In genomic region chr6:90796902-90797596, GRCm38 (mm10) we compare ENCODE assay signal across 14 mouse cellular contexts.
DNase-seq lines count a peak whose midpoint lies in the region; ATAC-seq and TF ChIP-seq lines count a peak whose summit lies in the region.
"Had no signal": no experiment of that assay in that cellular context is flagged by ENCODE, and none has a peak within 500 bp of the region (broad histone marks: within the 10 kb centered on the region; RNA-seq: fewer than 3 reads in every experiment).

No protein-coding gene starts in this region.

- no peaks in the 10 kb centered on the region for H3K9me3 ChIP-seq in hindbrain, postnatal 0 days (ENCODE audit: low read length)
- H3K9me3 ChIP-seq in hindbrain, embryonic 14.5 days (ENCODE audit: control insufficient read depth, low read length), result no peaks in the 10 kb centered on the region
- H3K9me3 ChIP-seq in lung, embryonic 14.5 days (ENCODE audit: low read depth, low read length), result no peaks in the 10 kb centered on the region
- H3K9me3 ChIP-seq in E14TG2a.4 (ENCODE audit: low read length), result no peaks in the 10 kb centered on the region
- H3K9me3 ChIP-seq in forebrain, embryonic 11.5 days (ENCODE audit: control insufficient read depth, low read length), result no peaks in the 10 kb centered on the region
- H3K9me3 ChIP-seq: heart, embryonic 13.5 days; hindbrain, embryonic 15.5 days had no signal

- no peak overlapping the region for H3K4me3 ChIP-seq in hindbrain, postnatal 0 days (ENCODE audit: low read length)
- no peak overlapping the region for H3K4me3 ChIP-seq in hindbrain, embryonic 14.5 days (replicated peaks; ENCODE audit: low read length)
- H3K4me3 ChIP-seq in lung, embryonic 14.5 days (ENCODE audit: low read depth, low read length), result no peak overlapping the region
- no peak overlapping the region for H3K4me3 ChIP-seq in E14TG2a.4 (replicated peaks; ENCODE audit: low read length)
- no peak overlapping the region for H3K4me3 ChIP-seq in forebrain, embryonic 11.5 days (ENCODE audit: low read depth, low read length)
- H3K4me3 ChIP-seq: heart, embryonic 13.5 days; hindbrain, embryonic 15.5 days had no signal

- H3K27me3 ChIP-seq in hindbrain, postnatal 0 days (ENCODE audit: insufficient read depth, low read length), result no peaks in the 10 kb centered on the region
- no peaks in the 10 kb centered on the region for H3K27me3 ChIP-seq in hindbrain, embryonic 14.5 days (ENCODE audit: control insufficient read depth, insufficient read depth, low read length)
- H3K27me3 ChIP-seq in lung, embryonic 14.5 days (ENCODE audit: insufficient read depth, low read length), result no peaks in the 10 kb centered on the region
- no peaks in the 10 kb centered on the region for H3K27me3 ChIP-seq in E14TG2a.4 (ENCODE audit: insufficient read depth, low read length)
- no peaks in the 10 kb centered on the region for H3K27me3 ChIP-seq in forebrain, embryonic 11.5 days (ENCODE audit: control insufficient read depth, insufficient read depth, low read length)
- H3K27me3 ChIP-seq: heart, embryonic 13.5 days; hindbrain, embryonic 15.5 days had no signal

- H3K27ac ChIP-seq in hindbrain, postnatal 0 days, result no peak overlapping the region
- H3K27ac ChIP-seq in hindbrain, embryonic 14.5 days, result no peak overlapping the region
- H3K27ac ChIP-seq in lung, embryonic 14.5 days (ENCODE audit: low read depth), result no peak overlapping the region
- H3K27ac ChIP-seq in forebrain, embryonic 11.5 days (ENCODE audit: low read depth, low read length), result no peak overlapping the region
- H3K27ac ChIP-seq: heart, embryonic 13.5 days; hindbrain, embryonic 15.5 days had no signal

- DNase-seq in hindbrain, postnatal 0 days (ENCODE audit: low spot score), result no peak
- DNase-seq in hindbrain, embryonic 14.5 days (ENCODE audit: low spot score), result no peak
- no peak for DNase-seq in lung, embryonic 14.5 days
- no peak for DNase-seq in lung, postnatal 14 days
- DNase-seq in forebrain, embryonic 11.5 days (ENCODE audit: low spot score), result no peak
- DNase-seq: adrenal gland, postnatal 36 days; gastrocnemius, postnatal 25 days; lung, adult 18-20 months; right cerebral cortex, adult 18-20 months; thymus, adult 2 months had no signal

- 92% methylated on average over 2 of the region's 2 CpGs for WGBS in hindbrain, postnatal 0 days
- 96% methylated on average over 2 of the region's 2 CpGs for WGBS in hindbrain, embryonic 14.5 days
- 90% methylated on average over 2 of the region's 2 CpGs for WGBS in lung, embryonic 14.5 days
- 92% methylated on average over 2 of the region's 2 CpGs for WGBS in forebrain, embryonic 11.5 days

- no peak for ATAC-seq in hindbrain, postnatal 0 days
- ATAC-seq in hindbrain, embryonic 14.5 days (ENCODE audit: low FRiP score), result no peak
- no peak for ATAC-seq in lung, embryonic 14.5 days (ENCODE audit: insufficient read depth)
- ATAC-seq in megakaryocyte progenitor cell, adult 5-6 weeks (replicated peaks; ENCODE audit: poor library complexity), result peak; percentile 36; the same call in 1 of the 2 replicates
- ATAC-seq in forebrain, embryonic 11.5 days (replicated peaks; ENCODE audit: low FRiP score), result no peak

- TF ChIP-seq CTCF in hindbrain, postnatal 0 days (IDR thresholded peaks at IDR 0.05; ENCODE audit: low read depth), result peak; percentile 41
- TF ChIP-seq CTCF in lung, embryonic 14.5 days (IDR thresholded peaks at IDR 0.05; ENCODE audit: low read depth), result peak; percentile 32; the same call in 1 of the 2 replicates
- 0 out of 2 replicates have a peak, but pooled peaks have one; percentile 12 for TF ChIP-seq CTCF in E14TG2a.4 (conservative IDR thresholded peaks at IDR 0.05; ENCODE audit: low read length)

- no peak overlapping the region for H3K9ac ChIP-seq in hindbrain, postnatal 0 days (replicated peaks; ENCODE audit: low read length)
- H3K9ac ChIP-seq in hindbrain, embryonic 14.5 days, result no peak overlapping the region
- H3K9ac ChIP-seq in lung, embryonic 14.5 days, result no peak overlapping the region
- H3K9ac ChIP-seq in forebrain, embryonic 11.5 days (ENCODE audit: low read length), result no peak overlapping the region
- H3K9ac ChIP-seq: heart, embryonic 13.5 days; hindbrain, embryonic 15.5 days had no signal

- no peak overlapping the region for H3K4me2 ChIP-seq in hindbrain, postnatal 0 days (ENCODE audit: low read depth, low read length)
- no peak overlapping the region for H3K4me2 ChIP-seq in hindbrain, embryonic 14.5 days (replicated peaks)
- no peak overlapping the region for H3K4me2 ChIP-seq in lung, embryonic 14.5 days
- no peak overlapping the region for H3K4me2 ChIP-seq in forebrain, embryonic 11.5 days (ENCODE audit: low read depth, low read length, severe bottlenecking)
- H3K4me2 ChIP-seq: heart, embryonic 13.5 days; hindbrain, embryonic 15.5 days had no signal

- no peaks in the 10 kb centered on the region for H3K36me3 ChIP-seq in hindbrain, postnatal 0 days (ENCODE audit: insufficient read depth, low read length)
- H3K36me3 ChIP-seq in hindbrain, embryonic 14.5 days (replicated peaks; ENCODE audit: control insufficient read depth, insufficient read depth), result no peaks in the 10 kb centered on the region
- H3K36me3 ChIP-seq in lung, embryonic 14.5 days (ENCODE audit: insufficient read depth), result no peaks in the 10 kb centered on the region
- H3K36me3 ChIP-seq in E14TG2a.4 (ENCODE audit: insufficient read depth, low read length), result no peaks in the 10 kb centered on the region
- no peaks in the 10 kb centered on the region for H3K36me3 ChIP-seq in forebrain, embryonic 11.5 days (ENCODE audit: control insufficient read depth, insufficient read depth, low read length)
- H3K36me3 ChIP-seq: heart, embryonic 13.5 days; hindbrain, embryonic 15.5 days had no signal

- peaks cover 6% of the 10 kb centered on the region for H3K4me1 ChIP-seq in hindbrain, postnatal 0 days (ENCODE audit: insufficient read depth, low read length)
- 0 out of 2 replicates have a peak, but pooled peaks cover 4% of the 10 kb centered on the region for H3K4me1 ChIP-seq in hindbrain, embryonic 14.5 days (replicated peaks; ENCODE audit: control insufficient read depth, insufficient read depth, low read length)
- no peaks in the 10 kb centered on the region for H3K4me1 ChIP-seq in lung, embryonic 14.5 days (ENCODE audit: insufficient read depth)
- no peaks in the 10 kb centered on the region for H3K4me1 ChIP-seq in E14TG2a.4 (replicated peaks; ENCODE audit: low read depth, low read length)
- H3K4me1 ChIP-seq in forebrain, embryonic 11.5 days (replicated peaks; ENCODE audit: control insufficient read depth, insufficient read depth, low read length), result no peaks in the 10 kb centered on the region
